Mouse (Mus musculus): ENCODE measurements at regions not wholly inside any gene's neighbourhood (a gene's known extent, or its start where the extent isn't known, plus 50 kb on each side); places are given as distances from the start of the nearest gene placed in this dataset.
"Not testable (repeated sequence)": the region's sequence is repeated elsewhere in the genome, so short reads cannot be mapped to it uniquely, and the experiment has no call there.

- DNase-seq (ENCODE audit: low read depth): no peak
These were observed 327.0 kb upstream of the Akr1e1 start for GRCm38 (mm10) chr13:4935940-4936339.

- DNase-seq (ENCODE audit: low read depth): no peak
These were observed 330.9 kb upstream of the Akr1e1 start for GRCm38 (mm10) chr13:4939849-4940248.

GRCm38 (mm10) chr13:4942490-4942889 is 333.5 kb upstream of the Akr1e1 start:
- not testable (repeated sequence) for DNase-seq (ENCODE audit: low read depth)

GRCm38 (mm10) chr13:4943046-4943445 is 334.1 kb upstream of the Akr1e1 start:
- no peak for DNase-seq (ENCODE audit: low read depth)

GRCm38 (mm10) chr13:4955384-4955783 is 346.4 kb upstream of the Akr1e1 start:
- no peak for DNase-seq (ENCODE audit: low read depth)

- DNase-seq (ENCODE audit: low read depth): no peak
These were observed 355.9 kb upstream of the Akr1e1 start for GRCm38 (mm10) chr13:4964824-4965223.

GRCm38 (mm10) chr13:4970081-4970892 is 361.3 kb upstream of the Akr1e1 start:
- no peak for DNase-seq (ENCODE audit: low read depth)

GRCm38 (mm10) chr13:4971472-4972067 is 362.6 kb upstream of the Akr1e1 start:
- no peak for DNase-seq (ENCODE audit: low read depth)

- DNase-seq (ENCODE audit: low read depth): no peak
These were observed 383.9 kb upstream of the Akr1e1 start for GRCm38 (mm10) chr13:4992876-4993275.

GRCm38 (mm10) chr13:5008296-5008695 is 399.3 kb upstream of the Akr1e1 start:
- DNase-seq (ENCODE audit: low read depth): no peak

GRCm38 (mm10) chr13:5022439-5022838 is 413.5 kb upstream of the Akr1e1 start:
- no peak for DNase-seq (ENCODE audit: low read depth)

GRCm38 (mm10) chr13:5059859-5060258 is 450.9 kb upstream of the Akr1e1 start:
- no peak for DNase-seq (ENCODE audit: low read depth)

GRCm38 (mm10) chr13:5060462-5060861 is 451.5 kb upstream of the Akr1e1 start:
- no peak for DNase-seq (ENCODE audit: low read depth)

GRCm38 (mm10) chr13:5107454-5107853 is 498.5 kb upstream of the Akr1e1 start:
- no peak for DNase-seq (ENCODE audit: low read depth)

GRCm38 (mm10) chr13:5154911-5155310 is 545.9 kb upstream of the Akr1e1 start:
- no peak for DNase-seq (ENCODE audit: low read depth)

GRCm38 (mm10) chr13:5159765-5160684 is 551.1 kb upstream of the Akr1e1 start:
- no peak for DNase-seq (ENCODE audit: low read depth)

GRCm38 (mm10) chr13:5166716-5167115 is 557.7 kb upstream of the Akr1e1 start:
- no peak for DNase-seq (ENCODE audit: low read depth)

GRCm38 (mm10) chr13:5178996-5179395 is 570.0 kb upstream of the Akr1e1 start:
- DNase-seq (ENCODE audit: low read depth): no peak

GRCm38 (mm10) chr13:5179552-5179951 is 570.6 kb upstream of the Akr1e1 start:
- DNase-seq (ENCODE audit: low read depth): no peak

GRCm38 (mm10) chr13:5185237-5185800 is 576.3 kb upstream of the Akr1e1 start:
- DNase-seq (ENCODE audit: low read depth): not testable (repeated sequence)

- no peak for DNase-seq (ENCODE audit: low read depth)
These were observed 593.8 kb upstream of the Akr1e1 start for GRCm38 (mm10) chr13:5202736-5203135.

- no peak for DNase-seq (ENCODE audit: low read depth)
These were observed 595.2 kb upstream of the Akr1e1 start for GRCm38 (mm10) chr13:5204143-5204542.
